Mouse (Mus musculus): ENCODE measurements around the gene Celf2.

Celf2 gene

GRCm38 (mm10) chr2:6546462-6547138 lies 962.8 kb downstream of the Celf2 start:
- DNase-seq (ENCODE audit: low spot score), result no peak

GRCm38 (mm10) chr2:6545127-6545931 lies 964.0 kb downstream of the Celf2 start:
- DNase-seq (ENCODE audit: low spot score), result peak; percentile 63

GRCm38 (mm10) chr2:6543650-6544049 lies 965.7 kb downstream of the Celf2 start:
- no peak for DNase-seq (ENCODE audit: low spot score)

- no peak for DNase-seq (ENCODE audit: low spot score)
These were observed 966.7 kb downstream of the Celf2 start for GRCm38 (mm10) chr2:6542556-6543180.

GRCm38 (mm10) chr2:6540825-6541224 lies 968.5 kb downstream of the Celf2 start:
- no peak for DNase-seq (ENCODE audit: low spot score)

GRCm38 (mm10) chr2:6540092-6540491 lies 969.3 kb downstream of the Celf2 start:
- DNase-seq (ENCODE audit: low spot score), result no peak

- DNase-seq (ENCODE audit: low spot score), result no peak
These were observed 970.9 kb downstream of the Celf2 start for GRCm38 (mm10) chr2:6538500-6538899.

- DNase-seq (ENCODE audit: low spot score), result no peak
These were observed 971.3 kb downstream of the Celf2 start for GRCm38 (mm10) chr2:6538031-6538430.

GRCm38 (mm10) chr2:6537326-6537725 lies 972.0 kb downstream of the Celf2 start:
- DNase-seq (ENCODE audit: low spot score), result no peak

GRCm38 (mm10) chr2:6536372-6536771 lies 973.0 kb downstream of the Celf2 start:
- DNase-seq (ENCODE audit: low spot score), result no peak

- DNase-seq (ENCODE audit: low spot score), result no peak
These were observed 977.0 kb downstream of the Celf2 start for GRCm38 (mm10) chr2:6532341-6532740.

GRCm38 (mm10) chr2:6528076-6528475 lies 981.3 kb downstream of the Celf2 start:
- DNase-seq (ENCODE audit: low spot score), result no peak

- DNase-seq (ENCODE audit: low spot score), result no peak
These were observed 982.5 kb downstream of the Celf2 start for GRCm38 (mm10) chr2:6526825-6527224.

GRCm38 (mm10) chr2:6526311-6526710 lies 983.1 kb downstream of the Celf2 start:
- DNase-seq (ENCODE audit: low spot score), result no peak

GRCm38 (mm10) chr2:6523924-6524300 lies 985.5 kb downstream of the Celf2 start:
- DNase-seq (ENCODE audit: low spot score), result no peak

- DNase-seq (ENCODE audit: low spot score), result no peak
These were observed 986.0 kb downstream of the Celf2 start for GRCm38 (mm10) chr2:6523261-6523923.

- no peak for DNase-seq (ENCODE audit: low spot score)
These were observed 987.0 kb downstream of the Celf2 start for GRCm38 (mm10) chr2:6522411-6522810.

- no peak for DNase-seq (ENCODE audit: low spot score)
These were observed 996.2 kb downstream of the Celf2 start for GRCm38 (mm10) chr2:6513176-6513575.

GRCm38 (mm10) chr2:6507071-6507470 lies 1002.3 kb downstream of the Celf2 start:
- DNase-seq (ENCODE audit: low spot score), result no peak

- no peak for DNase-seq (ENCODE audit: low spot score)
These were observed 1003.2 kb downstream of the Celf2 start for GRCm38 (mm10) chr2:6505979-6506811.

GRCm38 (mm10) chr2:6505531-6505930 lies 1003.8 kb downstream of the Celf2 start:
- no peak for DNase-seq (ENCODE audit: low spot score)

GRCm38 (mm10) chr2:6498101-6498500 lies 1011.3 kb downstream of the Celf2 start:
- no peak for DNase-seq (ENCODE audit: low spot score)
